Mouse (Mus musculus): ENCODE measurements around the gene Krt75.
"Not testable (repeated sequence)": the region's sequence is repeated elsewhere in the genome, so short reads cannot be mapped to it uniquely, and the experiment has no call there.

Krt75 gene

GRCm38 (mm10) chr15:101573796-101574345 lies at the start of gene Krt75:
Gene Krt75 (minus strand): TSS chr15:101573904.
- DNase-seq: no peak

- DNase-seq: no peak
Measured at GRCm38 (mm10) chr15:101599123-101599522, 25.4 kb upstream of the Krt75 start.

GRCm38 (mm10) chr15:101588216-101588615 lies 14.5 kb upstream of the Krt75 start:
- DNase-seq: no peak

- DNase-seq: no peak
Measured at GRCm38 (mm10) chr15:101584456-101584855, 10.8 kb upstream of the Krt75 start.

GRCm38 (mm10) chr15:101583211-101583965 lies 9.7 kb upstream of the Krt75 start:
- DNase-seq: no peak

- DNase-seq: peak; percentile 50
Measured at GRCm38 (mm10) chr15:101581701-101582100, 8.0 kb upstream of the Krt75 start.

- no peak for DNase-seq
Measured at GRCm38 (mm10) chr15:101575506-101575905, 1.8 kb upstream of the Krt75 start.

GRCm38 (mm10) chr15:101567780-101568179 lies 5.9 kb downstream of the Krt75 start:
- DNase-seq: no peak

- no peak for DNase-seq
Measured at GRCm38 (mm10) chr15:101562850-101563249, 10.9 kb downstream of the Krt75 start, which contains the start of gene Krt90. Gene Krt90 (minus strand): TSS chr15:101562950.

- no peak for DNase-seq
Measured at GRCm38 (mm10) chr15:101558034-101558646, 15.6 kb downstream of the Krt75 start.

GRCm38 (mm10) chr15:101553169-101553568 lies 20.5 kb downstream of the Krt75 start:
- DNase-seq: peak; percentile 31

GRCm38 (mm10) chr15:101552188-101552587 lies 21.5 kb downstream of the Krt75 start:
- DNase-seq: no peak

- DNase-seq: no peak
Measured at GRCm38 (mm10) chr15:101550567-101550966, 23.1 kb downstream of the Krt75 start, which contains the start of gene Krt82. Gene Krt82 (minus strand): TSS chr15:101550667.

- DNase-seq: no peak
Measured at GRCm38 (mm10) chr15:101544478-101544877, 29.2 kb downstream of the Krt75 start.

- DNase-seq: no peak
Measured at GRCm38 (mm10) chr15:101542543-101542942, 31.2 kb downstream of the Krt75 start.

- no peak for DNase-seq
Measured at GRCm38 (mm10) chr15:101538580-101538900, 35.2 kb downstream of the Krt75 start.

GRCm38 (mm10) chr15:101537864-101538579 lies 35.7 kb downstream of the Krt75 start:
- DNase-seq: no peak

GRCm38 (mm10) chr15:101536054-101536850 lies 37.5 kb downstream of the Krt75 start:
- peak; percentile 30 for DNase-seq

- no peak for DNase-seq
Measured at GRCm38 (mm10) chr15:101532720-101533119, 41.0 kb downstream of the Krt75 start, which contains the start of gene Krt84. Gene Krt84 (minus strand): TSS chr15:101532820.

GRCm38 (mm10) chr15:101522556-101523232 lies 51.0 kb downstream of the Krt75 start:
- DNase-seq: no peak

- peak; percentile 76 for DNase-seq
Measured at GRCm38 (mm10) chr15:101519792-101520191, 53.9 kb downstream of the Krt75 start.

GRCm38 (mm10) chr15:101517161-101517560 lies 56.5 kb downstream of the Krt75 start, which contains the start of gene Gm49425:
Gene Gm49425 (minus strand): TSS chr15:101517261.
- not testable (repeated sequence) for DNase-seq
